Mouse (Mus musculus) ES-E14 (cell line): ENCODE data around the gene Selp.

Source experiments
- CHD2 ChIP-seq: IDR thresholded peaks from 2 replicates; pipeline ENCODE4 v1.6.1; 2014; ENCODE audit warnings: mild to moderate bottlenecking, low read depth, low read length, inconsistent platforms
- HCFC1 ChIP-seq: IDR thresholded peaks from 2 replicates; pipeline ENCODE4 v1.6.1; 2012; ENCODE audit warnings: low read length, inconsistent platforms, borderline replicate concordance; ENCODE audit not compliant: insufficient read depth
- ZC3H11A ChIP-seq: IDR thresholded peaks from 2 replicates; pipeline ENCODE4 v1.6.1; 2012; ENCODE audit warnings: low read depth, mild to moderate bottlenecking, inconsistent platforms, low read length, borderline replicate concordance
- ZNF384 ChIP-seq: IDR thresholded peaks from 2 replicates; pipeline ENCODE4 v1.6.1; 2012; ENCODE audit warnings: low read depth, low read length, inconsistent platforms

DNA sequence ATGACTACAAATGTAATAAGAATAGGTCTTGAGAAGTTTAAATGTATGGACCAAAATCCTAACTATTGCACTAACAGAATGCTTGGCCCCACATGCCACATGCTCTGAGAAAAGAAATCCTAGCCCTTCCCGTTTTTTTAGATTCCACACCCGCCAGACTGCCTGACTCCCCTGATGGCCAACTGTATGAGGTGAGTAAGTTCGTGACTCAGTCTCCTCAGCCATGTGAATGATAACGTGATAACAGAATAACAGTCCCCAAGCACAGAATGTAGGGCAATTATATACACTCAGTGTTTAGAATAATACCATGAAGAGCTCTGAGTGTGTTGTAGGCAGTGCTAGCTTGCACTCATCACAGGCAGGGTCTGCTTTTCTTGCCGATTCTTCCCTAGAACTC, 784 bp upstream of the Selp start:
- TF ChIP-seq HCFC1 (no peak), ZC3H11A (no peak), ZNF384 (no peak), CHD2 (no peak)
